13 mouse cellular contexts compared by ENCODE assay signal in the genomic region with DNA sequence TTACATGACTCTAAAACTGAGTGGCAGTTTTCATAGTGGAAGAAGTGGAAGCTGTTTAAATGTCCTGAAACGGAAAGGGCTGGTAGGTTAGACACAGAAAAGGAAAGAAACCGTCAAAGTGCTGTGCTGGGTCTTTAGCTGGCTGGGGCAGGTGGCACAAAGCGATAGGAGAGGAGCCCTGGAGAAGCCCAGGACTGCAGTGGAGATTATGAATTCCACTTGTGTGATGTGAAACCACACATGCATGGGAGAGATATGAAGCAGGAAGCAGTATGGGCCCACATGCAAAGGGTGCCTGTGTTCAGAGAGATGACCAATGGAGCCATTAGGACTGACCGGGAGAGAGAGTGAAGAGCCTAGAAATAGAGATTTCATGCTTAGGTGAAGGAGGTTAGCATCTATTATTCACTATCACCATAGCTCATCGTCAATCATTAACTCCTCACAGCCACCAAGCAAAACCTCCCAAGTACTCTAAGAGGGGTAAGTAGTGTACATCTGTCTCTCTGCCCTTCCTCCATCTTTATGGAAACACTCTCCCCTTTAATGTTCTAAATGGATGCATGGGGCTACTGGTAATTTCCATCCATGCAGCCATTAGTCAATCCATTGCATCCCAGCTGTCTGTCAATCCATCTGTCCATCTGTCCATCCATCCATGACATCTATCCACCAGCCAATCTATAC. TPM values are rescaled to one million over a fixed set of nuclear protein-coding genes. Genes with fewer than 3 reads are reported as not detected.
DNase-seq lines count a peak whose midpoint lies in the region; ATAC-seq and TF ChIP-seq lines count a peak whose summit lies in the region.
"Had no signal": no experiment of that assay in that cellular context is flagged by ENCODE, and none has a peak within 500 bp of the region (broad histone marks: within the 10 kb centered on the region; RNA-seq: fewer than 3 reads in every experiment).

No protein-coding gene starts in this region.

- H3K27ac ChIP-seq in intestine, embryonic 14.5 days (ENCODE audit: low read depth): no peak overlapping the region
- no peak overlapping the region for H3K27ac ChIP-seq in intestine, postnatal 0 days (ENCODE audit: low read depth, low read length)
- H3K27ac ChIP-seq in bone marrow, adult 2 months (ENCODE audit: control insufficient read depth, insufficient read depth, low read depth, low read length, poor library complexity): peak overlapping the region; percentile 74; the same call in 1 of the 2 replicates
- no peak overlapping the region for H3K27ac ChIP-seq in hindbrain, embryonic 14.5 days
- no peak overlapping the region for H3K27ac ChIP-seq in left cerebral cortex, adult 2 months
- H3K27ac ChIP-seq: embryonic facial prominence, embryonic 10.5 days; forebrain, embryonic 10.5 days had no signal

- peak; percentile 45 for DNase-seq in intestine, embryonic 14.5 days (ENCODE audit: low spot score)
- DNase-seq in liver (peak; percentile 88), adipocyte (ENCODE audit: low spot score) (no peak)
- no peak for DNase-seq in hindbrain, embryonic 14.5 days (ENCODE audit: low spot score)
- DNase-seq in left cerebral cortex, adult 2 months (ENCODE audit: extremely low spot score in 1 of 2, low spot score in 2 of 2): no peak
- DNase-seq: cerebellum, adult 2 months had no signal

- intact Hi-C loops in left cerebral cortex, adult 2 months (cut with DNase I): no loop called here

- no peaks in the 10 kb centered on the region for H3K27me3 ChIP-seq in intestine, embryonic 14.5 days (replicated peaks; ENCODE audit: control insufficient read depth, insufficient read depth, low read length)
- no peaks in the 10 kb centered on the region for H3K27me3 ChIP-seq in intestine, postnatal 0 days (replicated peaks; ENCODE audit: control insufficient read depth, insufficient read depth, low read length)
- H3K27me3 ChIP-seq in hindbrain, embryonic 14.5 days (ENCODE audit: control insufficient read depth, insufficient read depth, low read length): no peaks in the 10 kb centered on the region

- H3K4me3 ChIP-seq in intestine, embryonic 14.5 days (ENCODE audit: low read depth, low read length): no peak overlapping the region
- no peak overlapping the region for H3K4me3 ChIP-seq in intestine, postnatal 0 days (ENCODE audit: low read depth, low read length)
- H3K4me3 ChIP-seq in bone marrow, adult 2 months (replicated peaks; ENCODE audit: control insufficient read depth, low read depth, low read length): no peak overlapping the region
- no peak overlapping the region for H3K4me3 ChIP-seq in hindbrain, embryonic 14.5 days (replicated peaks; ENCODE audit: low read length)
- no peak overlapping the region for H3K4me3 ChIP-seq in left cerebral cortex, adult 2 months
- H3K4me3 ChIP-seq: embryonic facial prominence, embryonic 10.5 days; forebrain, embryonic 10.5 days; myocyte had no signal

- H3K4me2 ChIP-seq in intestine, embryonic 14.5 days (ENCODE audit: low read length): no peak overlapping the region
- H3K4me2 ChIP-seq in intestine, postnatal 0 days (replicated peaks; ENCODE audit: low read depth): no peak overlapping the region
- no peak overlapping the region for H3K4me2 ChIP-seq in hindbrain, embryonic 14.5 days (replicated peaks)

- H3K36me3 ChIP-seq in intestine, embryonic 14.5 days (ENCODE audit: control insufficient read depth, insufficient read depth, low read length): no peaks in the 10 kb centered on the region
- H3K36me3 ChIP-seq in intestine, postnatal 0 days (ENCODE audit: control insufficient read depth, insufficient read depth): no peaks in the 10 kb centered on the region
- no peaks in the 10 kb centered on the region for H3K36me3 ChIP-seq in hindbrain, embryonic 14.5 days (replicated peaks; ENCODE audit: control insufficient read depth, insufficient read depth)
- H3K36me3 ChIP-seq: embryonic facial prominence, embryonic 10.5 days; forebrain, embryonic 10.5 days had no signal

- H3K4me1 ChIP-seq in intestine, embryonic 14.5 days (replicated peaks; ENCODE audit: control insufficient read depth, insufficient read depth, low read length): peaks cover 12% of the 10 kb centered on the region
- peaks cover 13% of the 10 kb centered on the region; the same call in 1 of the 2 replicates for H3K4me1 ChIP-seq in intestine, postnatal 0 days (replicated peaks; ENCODE audit: control insufficient read depth, insufficient read depth, low read length)
- H3K4me1 ChIP-seq in bone marrow, adult 2 months (ENCODE audit: control insufficient read depth, insufficient read depth, low read length): peaks cover 9% of the 10 kb centered on the region
- 0 out of 2 replicates have a peak, but pooled peaks cover 4% of the 10 kb centered on the region for H3K4me1 ChIP-seq in hindbrain, embryonic 14.5 days (replicated peaks; ENCODE audit: control insufficient read depth, insufficient read depth, low read length)

- no peak for TF ChIP-seq CTCF in intestine, postnatal 0 days (IDR thresholded peaks at IDR 0.05; ENCODE audit: low read depth)
- TF ChIP-seq CTCF in bone marrow, adult 2 months (IDR thresholded peaks at IDR 0.05; ENCODE audit: control insufficient read depth, insufficient read depth, low read length): no peak
- TF ChIP-seq CTCF in left cerebral cortex, adult 2 months (IDR thresholded peaks at IDR 0.05): no peak

- no peaks in the 10 kb centered on the region for H3K9me3 ChIP-seq in intestine, embryonic 14.5 days (ENCODE audit: control insufficient read depth, low read length)
- no peaks in the 10 kb centered on the region for H3K9me3 ChIP-seq in intestine, postnatal 0 days (ENCODE audit: control insufficient read depth)
- no peaks in the 10 kb centered on the region for H3K9me3 ChIP-seq in hindbrain, embryonic 14.5 days (ENCODE audit: control insufficient read depth, low read length)
- H3K9me3 ChIP-seq: embryonic facial prominence, embryonic 10.5 days; forebrain, embryonic 10.5 days had no signal

- WGBS in intestine, embryonic 14.5 days: 90% methylated on average over 5 of the region's 5 CpGs
- 82% methylated on average over 5 of the region's 5 CpGs for WGBS in intestine, postnatal 0 days
- WGBS in bone marrow, adult 2 months: 31% methylated on average over 5 of the region's 5 CpGs
- 84% methylated on average over 5 of the region's 5 CpGs for WGBS in hindbrain, embryonic 14.5 days

- ATAC-seq in intestine, embryonic 14.5 days (replicated peaks; ENCODE audit: low FRiP score, low TSS enrichment, low read depth): no peak
- no peak for ATAC-seq in intestine, postnatal 0 days
- ATAC-seq in megakaryocyte-erythroid progenitor cell, adult 5-6 weeks (replicated peaks; ENCODE audit: low FRiP score, low TSS enrichment, poor library complexity, severe bottlenecking): peak; percentile 95
- no peak for ATAC-seq in hindbrain, embryonic 14.5 days (ENCODE audit: low FRiP score)
- ATAC-seq: hindbrain, embryonic 16.5 days had no signal

- TF ChIP-seq POLR2A in bone marrow, adult 2 months (IDR thresholded peaks at IDR 0.05; ENCODE audit: borderline replicate concordance, control insufficient read depth, low read depth, low read length): no peak

- no peak overlapping the region for H3K9ac ChIP-seq in intestine, embryonic 14.5 days (ENCODE audit: low read length)
- no peak overlapping the region for H3K9ac ChIP-seq in intestine, postnatal 0 days (ENCODE audit: low read depth, low read length)
- no peak overlapping the region for H3K9ac ChIP-seq in hindbrain, embryonic 14.5 days

RNA-seq across cellular contexts. Expression of a gene that starts 2.3 kb away (rescaled TPM):
- 0.26 and 0.38 TPM in 2 replicates for polyA plus RNA-seq in intestine, embryonic 14.5 days (2014; fragmentation: Nextera tagmentation; extraction: Ambion mirVana)
- 0.18 and 0.21 TPM in 2 replicates for polyA plus RNA-seq in intestine, postnatal 0 days (2015; fragmentation: Nextera tagmentation; extraction: Ambion mirVana)
- polyA plus RNA-seq in bone marrow, adult 2 months (2011; ENCODE audit: insufficient read depth, insufficient read length, low replicate concordance, missing spikeins): 14.1 and 17.7 TPM in 2 replicates
- 51.4 and 74.2 TPM in 2 replicates for total RNA-seq in megakaryocyte-erythroid progenitor cell, adult 5-6 weeks (2014; fragmentation: Nextera tagmentation)
- 62.6 and 84.9 TPM in 2 replicates for total RNA-seq in megakaryocyte-erythroid progenitor cell, adult 5-6 weeks (2017)
- 0.31 and 0.34 TPM in 2 replicates for polyA plus RNA-seq in hindbrain, embryonic 14.5 days (2014; fragmentation: Nextera tagmentation; extraction: Ambion mirVana)
- total RNA-seq in left cerebral cortex, adult 2 months (2021): 1 to 10 TPM; 3.1 to 3.4 TPM
- polyA plus RNA-seq: embryonic facial prominence, embryonic 10.5 days; forebrain, embryonic 10.5 days had no signal

RNA-seq across cellular contexts. Expression of a gene that starts 49.4 kb away (rescaled TPM):
- 123 and 139 TPM in 2 replicates for polyA plus RNA-seq in intestine, embryonic 14.5 days (2014; fragmentation: Nextera tagmentation; extraction: Ambion mirVana)
- 38.4 and 39.2 TPM in 2 replicates for polyA plus RNA-seq in intestine, postnatal 0 days (2015; fragmentation: Nextera tagmentation; extraction: Ambion mirVana)
- 1.5 and 1.9 TPM in 2 replicates for polyA plus RNA-seq in bone marrow, adult 2 months (2011; ENCODE audit: insufficient read depth, insufficient read length, low replicate concordance, missing spikeins)
- total RNA-seq in megakaryocyte-erythroid progenitor cell, adult 5-6 weeks (2014; fragmentation: Nextera tagmentation): 0.70 TPM in 1 of 2 replicates, not detected in the other
- not detected in 2 replicates for total RNA-seq in megakaryocyte-erythroid progenitor cell, adult 5-6 weeks (2017)
- 45.0 and 52.8 TPM in 2 replicates for polyA plus RNA-seq in hindbrain, embryonic 14.5 days (2014; fragmentation: Nextera tagmentation; extraction: Ambion mirVana)
- total RNA-seq in left cerebral cortex, adult 2 months (2021): 10 to 100 TPM in 1 of 2 experiments, 1 to 10 TPM in 1; 9.6 to 12.0 TPM

Comparison
In these comparisons a context has a peak if more than half of its experiments do, and no peak if none do; other contexts are left out.
1. DNase-seq: peak in intestine, embryonic 14.5 days (single experiment) and liver (single experiment); none in adipocyte (single experiment), hindbrain, embryonic 14.5 days (single experiment) and left cerebral cortex, adult 2 months (0 of 2).
2. RNA of a gene that starts 2.3 kb away (polyA plus RNA-seq): 14.1 to 17.7 TPM in bone marrow, adult 2 months; 0.26 to 0.38 TPM in intestine, embryonic 14.5 days, 0.31 to 0.34 TPM in hindbrain, embryonic 14.5 days and 0.18 to 0.21 TPM in intestine, postnatal 0 days; every median in the first group is over 10 times any median in the second.
3. RNA of a gene that starts 49.4 kb away (polyA plus RNA-seq): 123 to 139 TPM in intestine, embryonic 14.5 days, 45.0 to 52.8 TPM in hindbrain, embryonic 14.5 days and 38.4 to 39.2 TPM in intestine, postnatal 0 days; 1.5 to 1.9 TPM in bone marrow, adult 2 months; every median in the first group is over 10 times any median in the second.